Mouse (Mus musculus): ENCODE data around the gene Hbp1. TPM values are rescaled to one million over a fixed set of nuclear protein-coding genes. Genes with fewer than 3 reads are reported as not detected.

Hbp1 gene
- polyA plus RNA-seq, 1 experiment, result 38.4 TPM

- Histone ChIP-seq H3K27ac (ENCODE audit: insufficient read depth, low read length) (no peak overlapping the region), H3K4me3 (ENCODE audit: extremely low read depth, insufficient read depth, insufficient read length) (no peak overlapping the region), H3K27me3 (ENCODE audit: control insufficient read depth, insufficient read depth, low read length) (no peaks in the 10 kb centered on the region), H3K36me3 (ENCODE audit: control insufficient read depth, insufficient read depth, low read length) (peaks cover 7% of the 10 kb centered on the region), H3K4me1 (ENCODE audit: control insufficient read depth, insufficient read depth, insufficient read length) (no peaks in the 10 kb centered on the region)
- no peak for DNase-seq (ENCODE audit: low read depth in 1 of 2, low spot score in 2 of 2)
- no peak for TF ChIP-seq CTCF (IDR thresholded peaks at IDR 0.05; ENCODE audit: extremely low read depth, insufficient read depth, insufficient read length, insufficient replicate concordance)
- TF ChIP-seq POLR2A (IDR thresholded peaks at IDR 0.05; ENCODE audit: low read depth, low read length), result no peak
- 92% methylated on average over 1 of the region's 1 CpGs for whole genome bisulfite sequencing
Observed at GRCm38 (mm10) chr12:31882736-31883135, 67.6 kb downstream of the Hbp1 start.

DNA sequence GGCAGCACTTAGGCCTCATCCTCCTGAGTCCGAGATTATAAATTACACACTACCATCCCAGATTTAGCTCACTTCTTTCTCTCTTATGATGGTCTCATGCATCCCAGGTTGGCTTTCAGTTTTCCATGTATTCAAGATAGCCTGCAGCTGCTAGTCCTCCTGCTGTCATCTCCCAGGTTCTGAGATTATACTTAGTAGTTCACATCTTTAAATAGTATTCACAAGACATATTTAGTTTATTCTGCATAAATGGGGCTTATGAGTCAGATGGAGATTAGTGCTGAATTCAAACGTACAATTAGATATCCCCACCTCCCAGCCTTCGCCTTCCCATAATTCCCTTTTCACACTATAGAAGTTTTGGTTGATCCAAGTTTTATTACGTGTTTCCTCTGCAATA, 73.6 kb downstream of the Hbp1 start:
- no peaks in the 10 kb centered on the region for H3K4me1 ChIP-seq (ENCODE audit: control insufficient read depth, insufficient read depth, insufficient read length)
- DNase-seq (ENCODE audit: low read depth in 1 of 2, low spot score in 2 of 2), result no peak
- TF ChIP-seq CTCF (IDR thresholded peaks at IDR 0.05; ENCODE audit: extremely low read depth, insufficient read depth, insufficient read length, insufficient replicate concordance), result no peak
- TF ChIP-seq POLR2A (IDR thresholded peaks at IDR 0.05; ENCODE audit: low read depth, low read length), result no peak
- no peak overlapping the region for H3K27ac ChIP-seq (ENCODE audit: insufficient read depth, low read length)
- H3K4me3 ChIP-seq (ENCODE audit: extremely low read depth, insufficient read depth, insufficient read length), result no peak overlapping the region
- 94% methylated on average over 4 of the region's 4 CpGs for WGBS
- no peaks in the 10 kb centered on the region for H3K27me3 ChIP-seq (ENCODE audit: control insufficient read depth, insufficient read depth, low read length)
- H3K36me3 ChIP-seq (ENCODE audit: control insufficient read depth, insufficient read depth, low read length), result peaks cover 5% of the 10 kb centered on the region

Other genes with a start within 250 kb of the Hbp1 start
- gene Gpr22, start 236.6 kb downstream of the Hbp1 start, polyA plus RNA-seq (2012; rRNA removed), result not detected in 2 replicates
- gene Prkar2b, start 110.8 kb upstream of the Hbp1 start, polyA plus RNA-seq (2012; rRNA removed), result 9.1 and 12.6 TPM in 2 replicates

All from spleen, adult 2 months (tissue).